Mouse (Mus musculus): Measurements from ENCODE around the gene 1700018B08Rik. TPM values are rescaled to one million over a fixed set of nuclear protein-coding genes. Genes with fewer than 3 reads are reported as not detected.

1700018B08Rik gene
- total RNA-seq, 2 experiments from 2014 or later, result not detected

DNA sequence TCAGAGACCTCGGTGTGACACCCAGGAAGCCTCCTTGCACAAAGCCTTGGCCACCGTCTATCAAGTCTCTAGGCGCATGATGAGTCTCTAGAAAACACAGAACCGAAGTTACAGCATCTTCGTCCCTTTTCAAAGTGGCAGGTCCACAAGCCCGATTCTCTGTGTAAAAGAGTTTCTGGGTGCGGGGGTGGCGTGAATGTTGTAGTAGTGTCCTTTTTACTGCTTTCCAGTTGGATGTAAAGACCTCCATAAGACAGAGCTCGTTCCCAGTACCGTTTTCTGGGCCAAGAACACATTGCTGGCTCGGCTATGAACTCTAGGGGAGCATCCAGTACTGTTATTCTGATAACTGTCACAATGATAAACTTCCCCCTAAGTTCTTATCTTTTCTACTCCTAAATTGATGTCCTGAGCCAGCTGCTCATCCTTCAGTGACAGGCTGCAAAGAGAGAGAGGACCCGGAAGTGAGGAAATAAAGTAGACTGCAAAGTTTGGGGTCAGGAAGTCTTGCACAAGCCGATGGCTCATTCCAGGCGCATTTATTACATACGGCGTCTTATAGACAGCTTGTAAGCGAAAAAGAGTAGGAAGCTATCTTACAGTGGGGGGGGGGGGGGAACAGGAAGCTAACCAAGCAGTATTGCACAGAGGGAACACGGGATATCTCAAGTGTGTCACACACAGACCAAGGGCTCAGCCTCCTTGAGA lies 18.9 kb downstream of the 1700018B08Rik start:
- ATAC-seq (replicated peaks; ENCODE audit: poor library complexity), result peak; percentile 60

GRCm38 (mm10) chr8:121513429-121513828 lies 30.7 kb downstream of the 1700018B08Rik start:
- peak; percentile 82 for ATAC-seq (replicated peaks; ENCODE audit: poor library complexity)

DNA sequence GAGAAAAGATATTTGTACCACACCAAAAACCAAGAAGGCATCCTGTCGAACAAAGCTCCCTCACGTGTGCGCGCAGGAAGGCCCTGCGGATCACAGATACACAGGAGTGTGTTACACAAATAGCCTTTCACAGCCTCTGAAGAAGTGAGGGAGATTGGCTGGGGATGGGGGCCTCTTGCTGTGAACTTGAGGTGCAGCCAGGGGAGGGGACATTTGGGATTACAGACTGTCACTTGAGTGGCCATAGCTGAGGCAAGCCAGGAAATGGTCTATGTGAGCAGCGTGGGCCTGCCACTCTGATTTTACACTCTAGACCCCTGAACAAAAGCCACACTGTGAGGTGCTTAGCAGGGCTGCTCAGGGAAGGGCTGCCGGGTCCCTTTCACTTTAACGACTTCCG lies 32.4 kb downstream of the 1700018B08Rik start:
- ATAC-seq (replicated peaks; ENCODE audit: poor library complexity), result no peak

GRCm38 (mm10) chr8:121497621-121498020 lies 46.5 kb downstream of the 1700018B08Rik start:
- ATAC-seq (replicated peaks; ENCODE audit: poor library complexity), result no peak

GRCm38 (mm10) chr8:121491633-121492032 lies 52.5 kb downstream of the 1700018B08Rik start:
- no peak for ATAC-seq (replicated peaks; ENCODE audit: poor library complexity)

GRCm38 (mm10) chr8:121484072-121484782 lies 59.9 kb downstream of the 1700018B08Rik start:
- ATAC-seq (replicated peaks; ENCODE audit: poor library complexity), result no peak

Other genes with a start within 250 kb of the 1700018B08Rik start
- gene Fbxo31, start 34.5 kb upstream of the 1700018B08Rik start, total RNA-seq (2015), result 6.0 and 6.6 TPM in 2 replicates
- gene Fbxo31, start 34.5 kb upstream of the 1700018B08Rik start, total RNA-seq (2017), result 6.9 and 7.1 TPM in 2 replicates
- gene Map1lc3b, start 46.0 kb upstream of the 1700018B08Rik start, total RNA-seq (2015), result 73.8 and 74.5 TPM in 2 replicates
- 65.9 and 78.6 TPM in 2 replicates for gene Map1lc3b, start 46.0 kb upstream of the 1700018B08Rik start, total RNA-seq (2017)
- gene Zcchc14, start 108.6 kb upstream of the 1700018B08Rik start, total RNA-seq (2015), result 0.07 TPM in 1 of 2 replicates, not detected in the other
- 0.04 TPM in 1 of 2 replicates, not detected in the other for gene Zcchc14, start 108.6 kb upstream of the 1700018B08Rik start, total RNA-seq (2017)
- gene Jph3, start 185.3 kb upstream of the 1700018B08Rik start, total RNA-seq (2015), result not detected in 2 replicates
- 0.04 TPM in 1 of 2 replicates, not detected in the other for gene Jph3, start 185.3 kb upstream of the 1700018B08Rik start, total RNA-seq (2017)

All from megakaryocyte progenitor cell, adult 5-6 weeks (primary cell).